Mouse (Mus musculus): ENCODE results near the gene Barx2. TPM values are rescaled to one million over a fixed set of nuclear protein-coding genes. Genes with fewer than 3 reads are reported as not detected.

The Barx2 gene
- total RNA-seq, 1 experiment = 0.18 TPM

DNA sequence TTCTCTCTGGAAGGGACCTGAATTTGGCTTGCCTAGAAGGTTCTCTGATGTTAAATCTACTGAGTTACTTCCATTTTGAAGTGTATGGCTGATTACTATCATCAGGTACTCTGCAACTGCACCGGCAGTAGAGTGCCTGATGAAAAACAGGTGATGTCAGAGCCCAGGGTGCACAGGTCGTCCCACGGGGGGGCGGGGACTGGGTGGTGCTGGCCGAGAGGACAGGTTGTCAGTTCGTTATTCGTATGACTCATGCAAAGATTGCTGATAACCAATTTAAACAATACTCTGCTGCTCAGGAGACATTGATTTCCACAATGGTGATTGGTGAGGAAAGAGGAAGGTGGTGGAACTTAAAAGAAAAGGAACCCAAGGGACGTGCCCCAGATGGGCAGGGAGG lies 61.6 kb downstream of the Barx2 start:
- H3K27ac ChIP-seq (ENCODE audit: insufficient read depth, low read depth, low read length, poor library complexity, severe bottlenecking) = no peak overlapping the region
- H3K9me3 ChIP-seq (ENCODE audit: control insufficient read depth, insufficient read depth, low read depth, low read length) = no peaks in the 10 kb centered on the region
- DNase-seq (ENCODE audit: low read depth, low spot score) = no peak
- no peaks in the 10 kb centered on the region for H3K36me3 ChIP-seq (ENCODE audit: control insufficient read depth, insufficient read depth, low read length, poor library complexity, severe bottlenecking)
- H3K4me1 ChIP-seq (ENCODE audit: control insufficient read depth in 2 of 2, insufficient read depth in 2 of 2, low read length in 2 of 2, poor library complexity in 1 of 2) = peaks cover 0 to 3% of the 10 kb centered on the region in 2 experiments; a peak in 1 of 4 replicates
- H3K4me3 ChIP-seq (ENCODE audit: insufficient read depth in 1 of 2, low read depth in 1 of 2, low read length in 2 of 2, poor library complexity in 1 of 2, severe bottlenecking in 1 of 2) = no peak overlapping the region
- in situ Hi-C loops (cut with MboI; ENCODE audit: low sequenced_read_pairs in 2 of 2, unreplicated experiment in 2 of 2) = no loop called here
- no peak for TF ChIP-seq ZNF384 (IDR thresholded peaks at IDR 0.05; ENCODE audit: low read depth, low read length)
- no peak for TF ChIP-seq MAFK (IDR thresholded peaks at IDR 0.05; ENCODE audit: insufficient read depth, low read depth, low read length)
- no peak for TF ChIP-seq HCFC1 (IDR thresholded peaks at IDR 0.05; ENCODE audit: borderline replicate concordance, insufficient read depth, low read length)
- TF ChIP-seq ZC3H11A (IDR thresholded peaks at IDR 0.05; ENCODE audit: borderline replicate concordance, low read depth, low read length) = no peak
- no peak for TF ChIP-seq CHD2 (IDR thresholded peaks at IDR 0.05; ENCODE audit: low read depth, low read length)
- H3K9ac ChIP-seq (ENCODE audit: insufficient read depth, low read depth, low read length, poor library complexity, severe bottlenecking) = no peak overlapping the region

- in situ Hi-C loops (cut with MboI; ENCODE audit: low sequenced_read_pairs in 2 of 2, unreplicated experiment in 2 of 2) = no loop called here
- TF ChIP-seq HCFC1 (IDR thresholded peaks at IDR 0.05; ENCODE audit: borderline replicate concordance, insufficient read depth, low read length) (no peak), CHD2 (IDR thresholded peaks at IDR 0.05; ENCODE audit: low read depth, low read length) (no peak), ZNF384 (IDR thresholded peaks at IDR 0.05; ENCODE audit: low read depth, low read length) (no peak), ZC3H11A (IDR thresholded peaks at IDR 0.05; ENCODE audit: borderline replicate concordance, low read depth, low read length) (no peak), MAFK (IDR thresholded peaks at IDR 0.05; ENCODE audit: insufficient read depth, low read depth, low read length) (no peak)
These were observed 62.6 kb downstream of the Barx2 start for GRCm38 (mm10) chr9:31850706-31851105.

DNA sequence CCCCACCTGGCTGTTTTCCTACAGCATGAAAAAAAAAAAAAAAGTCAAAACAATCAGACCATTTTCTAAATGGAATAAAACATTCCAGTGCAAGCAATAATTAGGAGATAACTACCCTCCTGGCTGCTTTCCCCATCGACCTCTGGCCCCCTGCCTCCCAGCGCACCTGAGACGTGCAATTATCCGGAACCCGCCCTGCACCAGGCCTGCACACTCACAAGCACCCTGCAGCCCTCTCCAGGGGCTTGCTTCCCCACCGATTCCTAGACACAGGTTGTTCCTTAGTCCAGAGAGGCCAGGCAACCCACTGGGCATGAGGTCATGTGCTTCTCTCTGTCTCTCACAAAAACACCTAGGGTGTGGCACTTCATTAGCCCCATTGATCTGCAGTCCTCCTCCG lies 63.9 kb downstream of the Barx2 start:
- Histone ChIP-seq H3K4me3 (ENCODE audit: insufficient read depth in 1 of 2, low read depth in 1 of 2, low read length in 2 of 2, poor library complexity in 1 of 2, severe bottlenecking in 1 of 2) (no peak overlapping the region), H3K9ac (ENCODE audit: insufficient read depth, low read depth, low read length, poor library complexity, severe bottlenecking) (no peak overlapping the region), H3K36me3 (ENCODE audit: control insufficient read depth, insufficient read depth, low read length, poor library complexity, severe bottlenecking) (no peaks in the 10 kb centered on the region), H3K4me1 (ENCODE audit: control insufficient read depth in 2 of 2, insufficient read depth in 2 of 2, low read length in 2 of 2, poor library complexity in 1 of 2) (peaks cover 0 to 3% of the 10 kb centered on the region in 2 experiments; a peak in 1 of 4 replicates), H3K27ac (ENCODE audit: insufficient read depth, low read depth, low read length, poor library complexity, severe bottlenecking) (no peak overlapping the region), H3K9me3 (ENCODE audit: control insufficient read depth, insufficient read depth, low read depth, low read length) (no peaks in the 10 kb centered on the region)
- DNase-seq (ENCODE audit: low read depth, low spot score) = no peak
- in situ Hi-C loops (cut with MboI; ENCODE audit: low sequenced_read_pairs in 2 of 2, unreplicated experiment in 2 of 2) = no loop called here
- TF ChIP-seq ZC3H11A (IDR thresholded peaks at IDR 0.05; ENCODE audit: borderline replicate concordance, low read depth, low read length) (no peak), ZNF384 (IDR thresholded peaks at IDR 0.05; ENCODE audit: low read depth, low read length) (no peak), MAFK (IDR thresholded peaks at IDR 0.05; ENCODE audit: insufficient read depth, low read depth, low read length) (no peak), HCFC1 (IDR thresholded peaks at IDR 0.05; ENCODE audit: borderline replicate concordance, insufficient read depth, low read length) (no peak)

More at GRCm38 (mm10) chr9:31850706-31851105, 62.6 kb downstream of the Barx2 start:
- Histone ChIP-seq H3K36me3 (ENCODE audit: control insufficient read depth, insufficient read depth, low read length, poor library complexity, severe bottlenecking) (no peaks in the 10 kb centered on the region), H3K27ac (ENCODE audit: insufficient read depth, low read depth, low read length, poor library complexity, severe bottlenecking) (no peak overlapping the region), H3K9ac (ENCODE audit: insufficient read depth, low read depth, low read length, poor library complexity, severe bottlenecking) (no peak overlapping the region), H3K4me3 (ENCODE audit: insufficient read depth in 1 of 2, low read depth in 1 of 2, low read length in 2 of 2, poor library complexity in 1 of 2, severe bottlenecking in 1 of 2) (no peak overlapping the region), H3K9me3 (ENCODE audit: control insufficient read depth, insufficient read depth, low read depth, low read length) (no peaks in the 10 kb centered on the region), H3K4me1 (ENCODE audit: control insufficient read depth in 2 of 2, insufficient read depth in 2 of 2, low read length in 2 of 2, poor library complexity in 1 of 2) (peaks cover 0 to 3% of the 10 kb centered on the region in 2 experiments; a peak in 1 of 4 replicates)
- DNase-seq (ENCODE audit: low read depth, low spot score) = no peak

DNA sequence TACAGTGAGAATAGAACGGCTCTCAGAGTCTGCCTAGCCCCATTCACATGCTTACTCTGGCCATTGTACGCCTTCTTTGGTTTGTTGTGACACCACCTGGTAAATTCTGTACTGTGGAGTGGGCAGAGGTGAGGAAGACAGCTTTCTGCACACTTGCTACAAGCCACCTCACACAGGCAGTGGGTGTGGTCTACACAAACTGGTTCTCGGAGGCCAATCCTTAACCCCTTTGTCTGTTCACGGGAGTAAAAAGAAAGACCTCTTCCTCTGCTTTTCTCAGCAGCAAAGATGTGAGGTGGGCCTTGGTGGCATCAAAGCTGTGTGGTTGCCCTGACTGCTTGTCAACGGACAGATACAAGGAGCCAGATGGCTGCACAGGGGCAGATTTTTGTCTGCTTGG lies 68.6 kb downstream of the Barx2 start:
- Histone ChIP-seq H3K36me3 (ENCODE audit: control insufficient read depth, insufficient read depth, low read length, poor library complexity, severe bottlenecking) (no peaks in the 10 kb centered on the region), H3K9me3 (ENCODE audit: control insufficient read depth, insufficient read depth, low read depth, low read length) (no peaks in the 10 kb centered on the region), H3K27ac (ENCODE audit: insufficient read depth, low read depth, low read length, poor library complexity, severe bottlenecking) (no peak overlapping the region), H3K4me3 (ENCODE audit: insufficient read depth in 1 of 2, low read depth in 1 of 2, low read length in 2 of 2, poor library complexity in 1 of 2, severe bottlenecking in 1 of 2) (no peak overlapping the region), H3K4me1 (ENCODE audit: control insufficient read depth in 2 of 2, insufficient read depth in 2 of 2, low read length in 2 of 2, poor library complexity in 1 of 2) (peaks cover 0 to 2% of the 10 kb centered on the region in 2 experiments; a peak in 1 of 4 replicates), H3K9ac (ENCODE audit: insufficient read depth, low read depth, low read length, poor library complexity, severe bottlenecking) (no peak overlapping the region)
- in situ Hi-C loops (cut with MboI; ENCODE audit: low sequenced_read_pairs in 2 of 2, unreplicated experiment in 2 of 2) = no loop called here
- TF ChIP-seq ZC3H11A (IDR thresholded peaks at IDR 0.05; ENCODE audit: borderline replicate concordance, low read depth, low read length) (no peak), CHD2 (IDR thresholded peaks at IDR 0.05; ENCODE audit: low read depth, low read length) (no peak), HCFC1 (IDR thresholded peaks at IDR 0.05; ENCODE audit: borderline replicate concordance, insufficient read depth, low read length) (no peak), ZNF384 (IDR thresholded peaks at IDR 0.05; ENCODE audit: low read depth, low read length) (no peak), MAFK (IDR thresholded peaks at IDR 0.05; ENCODE audit: insufficient read depth, low read depth, low read length) (no peak)
- no peak for DNase-seq (ENCODE audit: low read depth, low spot score)
